Mouse (Mus musculus) forebrain, embryonic 14.5 days (tissue): ENCODE results near the gene Ccr4. TPM values are rescaled to one million over a fixed set of nuclear protein-coding genes. Genes with fewer than 3 reads are reported as not detected.

Experiments used
- ATAC-seq: fragments of 200-750 bp; cut with Nextera tagmentation; 2 replicates; pipeline ENCODE4 v1.8.0; 2017; ENCODE audit warnings: mild to moderate bottlenecking, moderate library complexity
- DNase-seq: peaks from one replicate; pipeline ENCODE4 v3.0.0-alpha.2; 2015; ENCODE audit warnings: low spot score
- H3K27ac ChIP-seq: fragments of 300-500 bp; sonication (generic); 2 replicates; pipeline ENCODE4 v1.5.1; 2014; ENCODE audit warnings: low read depth, mild to moderate bottlenecking, control low read depth, low read length, moderate library complexity
- H3K27me3 ChIP-seq: fragments of 300-500 bp; sonication (generic); replicated peaks from 2 replicates; pipeline ENCODE4 v1.6.1; 2014; ENCODE audit warnings: low read length, control low read depth, mixed read lengths; ENCODE audit not compliant: control insufficient read depth, insufficient read depth
- H3K36me3 ChIP-seq: fragments of 300-500 bp; sonication (generic); 2 replicates; pipeline ENCODE4 v1.6.1; 2014; ENCODE audit warnings: low read length, control low read depth; ENCODE audit not compliant: control insufficient read depth, insufficient read depth
- H3K4me1 ChIP-seq: fragments of 300-500 bp; sonication (generic); 2 replicates; pipeline ENCODE4 v1.6.1; 2014; ENCODE audit warnings: antibody characterized with exemption, low read length, control low read depth; ENCODE audit not compliant: control insufficient read depth, insufficient read depth
- H3K4me2 ChIP-seq: fragments of 300-500 bp; sonication (generic); 2 replicates; pipeline ENCODE4 v1.6.1; 2014; ENCODE audit warnings: mild to moderate bottlenecking, control low read depth, low read length
- H3K4me3 ChIP-seq: fragments of 300-500 bp; sonication (generic); 2 replicates; pipeline ENCODE4 v1.5.1; 2014; ENCODE audit warnings: low read depth, low read length, control low read depth
- H3K9ac ChIP-seq: fragments of 300-500 bp; sonication (generic); 2 replicates; pipeline ENCODE4 v1.6.1; 2014; ENCODE audit warnings: mild to moderate bottlenecking, low read length, control low read depth, moderate library complexity
- H3K9me3 ChIP-seq: fragments of 300-500 bp; sonication (generic); replicated peaks from 2 replicates; pipeline ENCODE4 v1.6.1; 2016; ENCODE audit warnings: low read length, control low read depth, mixed read lengths; ENCODE audit not compliant: control insufficient read depth
- WGBS: fragments of 180-500 bp; shearing (Covaris S2); extraction: QIAGEN DNeasy Blood & Tissue Kit; methylation state at CpG from one replicate; pipeline ENCODE4 v1.1.7; 2014; 5-methylcytosine and 5-hydroxymethylcytosine counted together
- polyA plus RNA-seq: library from polyadenylated mRNA; unstranded; fragments of >200 nt; fragmentation: Nextera tagmentation; extraction: Ambion mirVana; gene quantifications from 2 replicates; pipeline ENCODE4 v1.2.1, GENCODE M21; 2014

Gene Ccr4
- polyA plus RNA-seq, 1 experiment from 2014 or later: not detected

GRCm38 (mm10) chr9:114543882-114544753, 39.4 kb upstream of the Ccr4 start:
- DNase-seq (no peak), ATAC-seq (no peak)
- Histone ChIP-seq H3K9ac (no peak overlapping the region), H3K9me3 (no peaks in the 10 kb centered on the region), H3K27ac (no peak overlapping the region), H3K36me3 (no peaks in the 10 kb centered on the region), H3K4me1 (peaks cover 4% of the 10 kb centered on the region), H3K4me3 (no peak overlapping the region), H3K27me3 (0 out of 2 replicates have a peak, but pooled peaks cover 5% of the 10 kb centered on the region), H3K4me2 (no peak overlapping the region)
- 50% methylated on average over 16 of the region's 17 CpGs for WGBS

- Histone ChIP-seq H3K27ac (no peak overlapping the region), H3K4me3 (no peak overlapping the region), H3K4me2 (no peak overlapping the region), H3K4me1 (0 out of 2 replicates have a peak, but pooled peaks cover 3% of the 10 kb centered on the region), H3K9me3 (no peaks in the 10 kb centered on the region), H3K36me3 (no peaks in the 10 kb centered on the region), H3K9ac (no peak overlapping the region), H3K27me3 (no peaks in the 10 kb centered on the region)
- ATAC-seq: no peak
- DNase-seq: no peak
- WGBS: 29% methylated on average over 1 of the region's 1 CpGs
These were observed 36.6 kb upstream of the Ccr4 start for GRCm38 (mm10) chr9:114541279-114541741.

GRCm38 (mm10) chr9:114538996-114539563, 34.4 kb upstream of the Ccr4 start:
- no peak overlapping the region for H3K4me2 ChIP-seq
- ATAC-seq: no peak
- no peaks in the 10 kb centered on the region for H3K36me3 ChIP-seq
- no peaks in the 10 kb centered on the region for H3K9me3 ChIP-seq
- H3K4me1 ChIP-seq: 0 out of 2 replicates have a peak, but pooled peaks cover 3% of the 10 kb centered on the region
- H3K9ac ChIP-seq: no peak overlapping the region
- DNase-seq: no peak
- no peaks in the 10 kb centered on the region for H3K27me3 ChIP-seq
- WGBS: 78% methylated on average over 7 of the region's 7 CpGs
- no peak overlapping the region for H3K27ac ChIP-seq
- no peak overlapping the region for H3K4me3 ChIP-seq

- H3K4me3 ChIP-seq: no peak overlapping the region
These were observed 31.9 kb upstream of the Ccr4 start for GRCm38 (mm10) chr9:114536628-114537027.

GRCm38 (mm10) chr9:114534747-114535517, 30.2 kb upstream of the Ccr4 start:
- Histone ChIP-seq H3K9me3 (no peaks in the 10 kb centered on the region), H3K27ac (no peak overlapping the region), H3K27me3 (no peaks in the 10 kb centered on the region), H3K4me2 (no peak overlapping the region), H3K36me3 (no peaks in the 10 kb centered on the region), H3K9ac (no peak overlapping the region), H3K4me1 (0 out of 2 replicates have a peak, but pooled peaks cover 3% of the 10 kb centered on the region), H3K4me3 (no peak overlapping the region)
- no peak for DNase-seq
- no peak for ATAC-seq
- WGBS: 84% methylated on average over 9 of the region's 9 CpGs

More at GRCm38 (mm10) chr9:114536628-114537027, 31.9 kb upstream of the Ccr4 start:
- Histone ChIP-seq H3K9ac (no peak overlapping the region), H3K36me3 (no peaks in the 10 kb centered on the region), H3K27ac (no peak overlapping the region), H3K4me1 (0 out of 2 replicates have a peak, but pooled peaks cover 3% of the 10 kb centered on the region), H3K4me2 (no peak overlapping the region), H3K27me3 (no peaks in the 10 kb centered on the region), H3K9me3 (no peaks in the 10 kb centered on the region)
- ATAC-seq (no peak), DNase-seq (no peak)
- WGBS: 25% methylated on average over 2 of the region's 2 CpGs

- H3K9me3 ChIP-seq: no peaks in the 10 kb centered on the region
These were observed 29.1 kb upstream of the Ccr4 start for GRCm38 (mm10) chr9:114533848-114534247.

GRCm38 (mm10) chr9:114531276-114531675, 26.6 kb upstream of the Ccr4 start:
- WGBS: 27% methylated on average over 11 of the region's 11 CpGs
- H3K9ac ChIP-seq: no peak overlapping the region
- no peak overlapping the region for H3K27ac ChIP-seq
- ATAC-seq (no peak), DNase-seq (no peak)
- no peaks in the 10 kb centered on the region for H3K27me3 ChIP-seq
- peaks cover 2% of the 10 kb centered on the region; the same call in 1 of the 2 replicates for H3K4me1 ChIP-seq
- no peaks in the 10 kb centered on the region for H3K36me3 ChIP-seq
- H3K4me2 ChIP-seq: no peak overlapping the region
- no peaks in the 10 kb centered on the region for H3K9me3 ChIP-seq
- H3K4me3 ChIP-seq: no peak overlapping the region

More at GRCm38 (mm10) chr9:114533848-114534247, 29.1 kb upstream of the Ccr4 start:
- DNase-seq (no peak), ATAC-seq (no peak)
- no peak overlapping the region for H3K4me3 ChIP-seq
- WGBS: 78% methylated on average over 4 of the region's 4 CpGs
- H3K36me3 ChIP-seq: no peaks in the 10 kb centered on the region
- 0 out of 2 replicates have a peak, but pooled peaks cover 3% of the 10 kb centered on the region for H3K4me1 ChIP-seq
- no peak overlapping the region for H3K9ac ChIP-seq
- H3K27ac ChIP-seq: no peak overlapping the region
- H3K27me3 ChIP-seq: no peaks in the 10 kb centered on the region
- H3K4me2 ChIP-seq: no peak overlapping the region

GRCm38 (mm10) chr9:114528680-114529048, 23.9 kb upstream of the Ccr4 start:
- Histone ChIP-seq H3K27me3 (no peaks in the 10 kb centered on the region), H3K4me1 (peaks cover 5% of the 10 kb centered on the region), H3K36me3 (no peaks in the 10 kb centered on the region), H3K9me3 (no peaks in the 10 kb centered on the region), H3K4me2 (no peak overlapping the region), H3K4me3 (no peak overlapping the region), H3K27ac (no peak overlapping the region), H3K9ac (no peak overlapping the region)
- DNase-seq (peak; percentile 55), ATAC-seq (no peak)
- WGBS: 29% methylated on average over 9 of the region's 9 CpGs
